Mouse (Mus musculus) G1E (cell line): ENCODE results near the gene Wdr61.

Experiments used
- CTCF ChIP-seq: IDR thresholded peaks from 2 replicates; pipeline ENCODE4 v1.5.1; 2012; ENCODE audit warnings: low read depth, low read length, inconsistent platforms, mixed read lengths
- GATA1 ChIP-seq: IDR thresholded peaks from 2 replicates; pipeline ENCODE4 v1.6.1; 2012; ENCODE audit warnings: borderline replicate concordance, low read length, inconsistent platforms, mixed read lengths
- GATA2 ChIP-seq: IDR thresholded peaks from 2 replicates; pipeline ENCODE4 v1.6.1; 2012; ENCODE audit warnings: low read depth, low read length, inconsistent platforms, borderline replicate concordance
- POLR2AphosphoS5 ChIP-seq: IDR thresholded peaks from 2 replicates; pipeline ENCODE4 v1.6.1; 2012; ENCODE audit warnings: low read depth, low read length, inconsistent platforms; ENCODE audit not compliant: insufficient replicate concordance
- TAL1 ChIP-seq: conservative IDR thresholded peaks from 2 replicates; pipeline ENCODE4 v1.6.1; 2012; ENCODE audit warnings: low read depth, low read length, inconsistent platforms, mixed read lengths

GRCm38 (mm10) chr9:54751684-54752083 is 17.4 kb upstream of the Wdr61 start:
- TF ChIP-seq CTCF = no peak
- TF ChIP-seq POLR2AphosphoS5 = no peak
- no peak for TF ChIP-seq TAL1
- no peak for TF ChIP-seq GATA1
- TF ChIP-seq GATA2 = no peak
